Mouse (Mus musculus): ENCODE results near the gene Sec16a.

Sec16a gene

GRCm38 (mm10) chr2:26444946-26445665, at the start of gene Sec16a:
TSS of gene Sec16a (minus strand) at chr2:26445216.
- peak; percentile 98 for DNase-seq (ENCODE audit: extremely low spot score, low read depth, low spot score)

GRCm38 (mm10) chr2:26494396-26494795, 49.4 kb upstream of the Sec16a start:
- no peak for DNase-seq (ENCODE audit: extremely low spot score, low read depth, low spot score)

GRCm38 (mm10) chr2:26493021-26493781, 48.2 kb upstream of the Sec16a start:
- DNase-seq (ENCODE audit: extremely low spot score, low read depth, low spot score): no peak

GRCm38 (mm10) chr2:26490760-26491301, 45.8 kb upstream of the Sec16a start:
- DNase-seq (ENCODE audit: extremely low spot score, low read depth, low spot score): no peak

- DNase-seq (ENCODE audit: extremely low spot score, low read depth, low spot score): no peak
Measured at GRCm38 (mm10) chr2:26488535-26489135, 43.6 kb upstream of the Sec16a start.

- no peak for DNase-seq (ENCODE audit: extremely low spot score, low read depth, low spot score)
Measured at GRCm38 (mm10) chr2:26487322-26488021, 42.5 kb upstream of the Sec16a start.

GRCm38 (mm10) chr2:26486835-26487321, 41.9 kb upstream of the Sec16a start:
- no peak for DNase-seq (ENCODE audit: extremely low spot score, low read depth, low spot score)

- DNase-seq (ENCODE audit: extremely low spot score, low read depth, low spot score): no peak
Measured at GRCm38 (mm10) chr2:26486264-26486810, 41.3 kb upstream of the Sec16a start.

- DNase-seq (ENCODE audit: extremely low spot score, low read depth, low spot score): no peak
Measured at GRCm38 (mm10) chr2:26485710-26486109, 40.7 kb upstream of the Sec16a start.

GRCm38 (mm10) chr2:26485278-26485677, 40.3 kb upstream of the Sec16a start:
- DNase-seq (ENCODE audit: extremely low spot score, low read depth, low spot score): no peak

- DNase-seq (ENCODE audit: extremely low spot score, low read depth, low spot score): no peak
Measured at GRCm38 (mm10) chr2:26484169-26484568, 39.2 kb upstream of the Sec16a start.

GRCm38 (mm10) chr2:26483230-26483869, 38.3 kb upstream of the Sec16a start:
- no peak for DNase-seq (ENCODE audit: extremely low spot score, low read depth, low spot score)

- no peak for DNase-seq (ENCODE audit: extremely low spot score, low read depth, low spot score)
Measured at GRCm38 (mm10) chr2:26482824-26483223, 37.8 kb upstream of the Sec16a start.

GRCm38 (mm10) chr2:26481724-26482495, 36.9 kb upstream of the Sec16a start:
- DNase-seq (ENCODE audit: extremely low spot score, low read depth, low spot score): no peak

GRCm38 (mm10) chr2:26480911-26481310, 35.9 kb upstream of the Sec16a start:
- no peak for DNase-seq (ENCODE audit: extremely low spot score, low read depth, low spot score)

- no peak for DNase-seq (ENCODE audit: extremely low spot score, low read depth, low spot score)
Measured at GRCm38 (mm10) chr2:26478685-26479205, 33.7 kb upstream of the Sec16a start.

GRCm38 (mm10) chr2:26477911-26478310, 32.9 kb upstream of the Sec16a start:
- DNase-seq (ENCODE audit: extremely low spot score, low read depth, low spot score): no peak

GRCm38 (mm10) chr2:26475505-26476430, 30.8 kb upstream of the Sec16a start:
- no peak for DNase-seq (ENCODE audit: extremely low spot score, low read depth, low spot score)
